Mouse (Mus musculus): ENCODE measurements around the gene Rp9. TPM values are rescaled to one million over a fixed set of nuclear protein-coding genes. Genes with fewer than 3 reads are reported as not detected.
"Not testable (repeated sequence)": the region's sequence is repeated elsewhere in the genome, so short reads cannot be mapped to it uniquely, and the experiment has no call there.

Gene Rp9
- polyA plus RNA-seq, 1 experiment from 2014 or later, result 58.3 TPM

- Histone ChIP-seq H3K27ac (ENCODE audit: low read length) (peak overlapping the region; percentile 93), H3K4me1 (ENCODE audit: control insufficient read depth, insufficient read depth, low read length) (0 out of 2 replicates have a peak, but pooled peaks cover 2% of the 10 kb centered on the region), H3K36me3 (ENCODE audit: control insufficient read depth, insufficient read depth, low read length) (peaks cover 5% of the 10 kb centered on the region; the same call in 1 of the 2 replicates), H3K9me3 (ENCODE audit: control insufficient read depth, low read length) (no peaks in the 10 kb centered on the region), H3K9ac (ENCODE audit: low read depth, low read length) (peak overlapping the region; percentile 95), H3K27me3 (replicated peaks; ENCODE audit: control insufficient read depth, insufficient read depth, low read length) (no peaks in the 10 kb centered on the region), H3K4me2 (ENCODE audit: low read depth, low read length) (peak overlapping the region; percentile 65), H3K4me3 (ENCODE audit: low read length) (peak overlapping the region; percentile 91)
- WGBS, result under 1% methylated on average over 70 of the region's 73 CpGs
- peak; percentile 78 for ATAC-seq
Observed at GRCm38 (mm10) chr9:22467371-22468169, 2.0 kb downstream of the Rp9 start.

DNA sequence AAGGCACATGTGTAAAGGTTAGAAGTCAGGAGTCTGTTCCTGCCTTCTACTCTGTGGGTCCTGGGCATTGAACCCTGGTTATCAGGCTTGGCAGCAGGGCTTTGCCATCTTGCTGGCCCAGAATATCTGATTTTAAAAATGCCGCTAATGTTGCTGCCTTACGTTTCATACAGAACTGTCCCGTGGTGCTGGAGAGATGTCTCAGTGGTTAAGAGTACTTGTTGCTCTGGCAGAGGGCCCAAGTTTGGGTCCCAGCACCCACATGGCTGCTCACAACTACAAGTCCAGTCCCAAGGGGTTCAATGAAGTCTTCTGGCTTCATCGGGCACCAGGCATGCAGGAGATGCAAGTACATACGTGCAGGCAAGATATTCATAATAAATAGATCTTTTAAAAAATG is 3.3 kb downstream of the Rp9 start:
- no peak for ATAC-seq
- no peak overlapping the region for H3K27ac ChIP-seq (ENCODE audit: low read length)
- H3K9me3 ChIP-seq (ENCODE audit: control insufficient read depth, low read length), result no peaks in the 10 kb centered on the region
- H3K4me2 ChIP-seq (ENCODE audit: low read depth, low read length), result no peak overlapping the region
- no peaks in the 10 kb centered on the region for H3K27me3 ChIP-seq (replicated peaks; ENCODE audit: control insufficient read depth, insufficient read depth, low read length)
- H3K36me3 ChIP-seq (ENCODE audit: control insufficient read depth, insufficient read depth, low read length), result peaks cover 5% of the 10 kb centered on the region; the same call in 1 of the 2 replicates
- H3K4me1 ChIP-seq (ENCODE audit: control insufficient read depth, insufficient read depth, low read length), result 0 out of 2 replicates have a peak, but pooled peaks cover 2% of the 10 kb centered on the region
- no peak overlapping the region for H3K9ac ChIP-seq (ENCODE audit: low read depth, low read length)
- 94% methylated on average over 5 of the region's 5 CpGs for WGBS
- no peak overlapping the region for H3K4me3 ChIP-seq (ENCODE audit: low read length)

DNA sequence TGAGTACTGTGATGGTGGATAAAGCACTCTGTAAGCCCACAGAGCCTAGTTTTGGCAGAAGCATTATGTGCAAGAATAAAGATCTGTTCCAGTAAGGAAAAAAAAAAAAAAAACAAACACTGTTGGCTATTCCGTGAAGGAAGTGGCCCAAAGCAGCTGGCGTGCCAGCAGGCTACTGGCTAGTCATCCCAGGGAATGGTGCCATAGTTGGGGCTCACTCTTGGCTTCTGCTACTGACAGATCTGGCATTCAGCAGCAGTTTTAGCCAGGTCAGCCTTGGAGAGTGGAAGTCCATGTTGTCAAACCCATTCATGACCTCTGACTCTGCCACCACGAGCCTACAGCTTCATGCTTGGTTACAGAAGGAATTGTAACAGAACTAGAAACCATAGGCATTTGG is 7.6 kb downstream of the Rp9 start:
- H3K9me3 ChIP-seq (ENCODE audit: control insufficient read depth, low read length), result no peaks in the 10 kb centered on the region
- no peak overlapping the region for H3K9ac ChIP-seq (ENCODE audit: low read depth, low read length)
- no peak overlapping the region for H3K27ac ChIP-seq (ENCODE audit: low read length)
- H3K4me2 ChIP-seq (ENCODE audit: low read depth, low read length), result no peak overlapping the region
- no peaks in the 10 kb centered on the region for H3K27me3 ChIP-seq (replicated peaks; ENCODE audit: control insufficient read depth, insufficient read depth, low read length)
- 92% methylated on average over 3 of the region's 3 CpGs for WGBS
- H3K4me3 ChIP-seq (ENCODE audit: low read length), result no peak overlapping the region
- 0 out of 2 replicates have a peak, but pooled peaks cover 2% of the 10 kb centered on the region for H3K4me1 ChIP-seq (ENCODE audit: control insufficient read depth, insufficient read depth, low read length)
- peaks cover 8% of the 10 kb centered on the region; the same call in 1 of the 2 replicates for H3K36me3 ChIP-seq (ENCODE audit: control insufficient read depth, insufficient read depth, low read length)
- no peak for ATAC-seq

DNA sequence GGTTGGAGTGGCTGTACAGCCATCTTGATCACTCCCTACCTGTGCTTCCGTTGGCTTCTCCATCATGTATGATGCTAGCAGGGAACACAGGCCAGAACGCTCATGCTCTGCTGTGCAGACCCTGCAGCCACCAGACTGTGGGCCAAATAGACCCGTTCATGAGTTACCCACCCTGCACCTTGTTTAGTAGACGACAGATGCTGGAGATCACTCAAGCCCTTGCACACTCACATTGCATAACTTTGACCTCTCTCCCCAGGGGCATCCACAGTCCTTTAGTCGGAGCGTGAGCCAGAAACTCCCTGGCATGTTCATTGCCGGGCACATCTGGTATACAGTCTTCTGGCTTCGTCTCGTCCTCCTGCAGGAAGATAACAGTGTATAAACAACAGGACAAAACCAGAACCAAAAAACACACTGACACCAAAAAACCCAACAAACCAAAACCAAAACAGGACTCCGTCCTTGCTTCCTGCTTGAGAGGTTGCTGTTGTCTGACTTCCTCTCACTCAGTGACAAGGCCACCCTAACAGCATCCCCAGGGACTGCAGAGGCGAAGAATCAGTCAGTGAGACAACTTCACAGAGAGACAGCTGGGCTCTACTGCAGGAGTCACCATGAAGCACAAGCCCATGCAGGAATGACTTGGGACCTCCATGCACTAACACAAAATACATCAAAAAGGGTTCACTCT is 12.3 kb downstream of the Rp9 start:
- H3K4me3 ChIP-seq (ENCODE audit: low read length), result no peak overlapping the region
- H3K9ac ChIP-seq (ENCODE audit: low read depth, low read length), result no peak overlapping the region
- H3K4me2 ChIP-seq (ENCODE audit: low read depth, low read length), result no peak overlapping the region
- no peaks in the 10 kb centered on the region for H3K4me1 ChIP-seq (ENCODE audit: control insufficient read depth, insufficient read depth, low read length)
- no peaks in the 10 kb centered on the region for H3K9me3 ChIP-seq (ENCODE audit: control insufficient read depth, low read length)
- H3K36me3 ChIP-seq (ENCODE audit: control insufficient read depth, insufficient read depth, low read length), result peaks cover 24% of the 10 kb centered on the region
- no peak for ATAC-seq
- H3K27ac ChIP-seq (ENCODE audit: low read length), result no peak overlapping the region
- WGBS, result 85% methylated on average over 11 of the region's 11 CpGs
- no peaks in the 10 kb centered on the region for H3K27me3 ChIP-seq (replicated peaks; ENCODE audit: control insufficient read depth, insufficient read depth, low read length)

GRCm38 (mm10) chr9:22455041-22455440 is 14.5 kb downstream of the Rp9 start:
- peaks cover 24% of the 10 kb centered on the region for H3K36me3 ChIP-seq (ENCODE audit: control insufficient read depth, insufficient read depth, low read length)
- no peaks in the 10 kb centered on the region for H3K9me3 ChIP-seq (ENCODE audit: control insufficient read depth, low read length)
- no peaks in the 10 kb centered on the region for H3K27me3 ChIP-seq (replicated peaks; ENCODE audit: control insufficient read depth, insufficient read depth, low read length)
- no peak for ATAC-seq
- no peaks in the 10 kb centered on the region for H3K4me1 ChIP-seq (ENCODE audit: control insufficient read depth, insufficient read depth, low read length)
- H3K27ac ChIP-seq (ENCODE audit: low read length), result no peak overlapping the region
- H3K4me3 ChIP-seq (ENCODE audit: low read length), result no peak overlapping the region
- H3K4me2 ChIP-seq (ENCODE audit: low read depth, low read length), result no peak overlapping the region
- H3K9ac ChIP-seq (ENCODE audit: low read depth, low read length), result no peak overlapping the region

- H3K36me3 ChIP-seq (ENCODE audit: control insufficient read depth, insufficient read depth, low read length), result peaks cover 25% of the 10 kb centered on the region
- H3K9ac ChIP-seq (ENCODE audit: low read depth, low read length); ATAC-seq: not testable (repeated sequence)
Observed at GRCm38 (mm10) chr9:22453990-22454389, 15.6 kb downstream of the Rp9 start, which contains the start of gene Gm17545. Gene Gm17545 (plus strand): TSS chr9:22454290.

DNA sequence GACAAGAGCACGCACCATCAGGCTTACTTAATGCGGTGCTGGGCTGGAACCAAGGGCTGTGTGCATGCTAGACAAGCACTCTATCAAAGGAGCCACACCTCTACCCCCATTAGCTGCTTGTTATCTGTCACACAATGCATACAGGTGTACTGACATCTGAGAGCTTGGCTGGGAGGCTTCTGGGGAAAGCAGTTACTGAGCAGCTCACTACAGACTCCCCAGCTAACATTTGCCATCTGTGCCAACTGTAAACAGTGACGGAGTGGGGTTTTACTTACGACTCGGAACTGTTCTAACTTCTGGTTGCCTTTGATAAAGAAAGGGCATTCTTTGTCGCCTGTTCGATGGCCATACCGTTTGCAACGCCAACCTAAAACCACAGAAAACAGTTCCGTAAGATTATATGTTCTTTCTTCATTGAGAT is 16.0 kb downstream of the Rp9 start:
- no peaks in the 10 kb centered on the region for H3K4me1 ChIP-seq (ENCODE audit: control insufficient read depth, insufficient read depth, low read length)
- H3K27me3 ChIP-seq (replicated peaks; ENCODE audit: control insufficient read depth, insufficient read depth, low read length), result no peaks in the 10 kb centered on the region
- WGBS, result 92% methylated on average over 10 of the region's 10 CpGs
- H3K9me3 ChIP-seq (ENCODE audit: control insufficient read depth, low read length), result no peaks in the 10 kb centered on the region
- H3K27ac ChIP-seq (ENCODE audit: low read length), result no peak overlapping the region
- H3K9ac ChIP-seq (ENCODE audit: low read depth, low read length), result no peak overlapping the region
- no peak for ATAC-seq
- no peak overlapping the region for H3K4me3 ChIP-seq (ENCODE audit: low read length)
- H3K4me2 ChIP-seq (ENCODE audit: low read depth, low read length), result no peak overlapping the region
- H3K36me3 ChIP-seq (ENCODE audit: control insufficient read depth, insufficient read depth, low read length), result peaks cover 27% of the 10 kb centered on the region

More at GRCm38 (mm10) chr9:22453990-22454389, 15.6 kb downstream of the Rp9 start, which contains the start of gene Gm17545:
- not testable (repeated sequence) for H3K27me3 ChIP-seq (replicated peaks; ENCODE audit: control insufficient read depth, insufficient read depth, low read length); H3K4me1 ChIP-seq (ENCODE audit: control insufficient read depth, insufficient read depth, low read length); H3K27ac ChIP-seq (ENCODE audit: low read length); H3K9me3 ChIP-seq (ENCODE audit: control insufficient read depth, low read length); H3K4me3 ChIP-seq (ENCODE audit: low read length); H3K4me2 ChIP-seq (ENCODE audit: low read depth, low read length)
- WGBS, result 94% methylated on average over 8 of the region's 8 CpGs

DNA sequence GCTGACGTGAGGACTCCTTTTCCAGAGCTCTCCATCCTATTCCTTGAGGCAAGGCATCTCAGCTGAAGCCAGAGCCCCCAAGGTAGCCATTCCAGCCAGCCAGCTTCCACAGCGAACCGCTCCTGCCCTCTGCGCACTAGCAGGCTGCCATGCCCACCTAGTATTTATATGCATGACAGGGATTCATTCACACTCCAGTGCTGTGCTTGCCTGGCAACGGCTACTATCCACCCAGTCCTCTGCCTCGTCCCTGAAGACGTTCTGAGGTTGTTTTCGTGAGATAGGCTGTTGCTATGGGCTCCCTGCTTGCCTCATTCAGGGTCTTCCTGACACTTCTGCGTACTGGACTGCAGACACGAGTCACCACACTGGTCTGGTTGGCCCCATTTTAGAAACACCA is 16.8 kb downstream of the Rp9 start:
- Histone ChIP-seq H3K36me3 (ENCODE audit: control insufficient read depth, insufficient read depth, low read length) (peaks cover 31% of the 10 kb centered on the region), H3K27me3 (replicated peaks; ENCODE audit: control insufficient read depth, insufficient read depth, low read length) (no peaks in the 10 kb centered on the region)
- WGBS, result 87% methylated on average over 10 of the region's 10 CpGs

DNA sequence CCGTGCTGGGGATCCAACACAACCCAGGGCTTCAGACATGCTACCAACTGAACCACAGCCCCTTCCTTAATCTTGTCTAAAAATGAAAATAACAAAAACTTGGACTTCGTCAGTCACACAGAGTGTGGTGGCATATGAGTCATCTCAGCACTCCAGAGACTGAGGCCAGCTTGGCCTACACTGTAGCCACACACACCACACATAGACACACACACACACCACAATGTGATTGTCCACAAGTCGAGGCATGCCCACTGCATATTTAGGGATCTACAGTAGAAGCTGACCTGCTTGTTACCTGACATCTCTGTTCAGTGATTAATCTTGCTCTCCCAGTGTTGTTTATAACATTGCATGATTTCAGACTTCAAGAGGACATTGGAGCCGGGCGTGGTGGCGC is 20.3 kb downstream of the Rp9 start:
- Histone ChIP-seq H3K27ac (ENCODE audit: low read length) (no peak overlapping the region), H3K9ac (ENCODE audit: low read depth, low read length) (no peak overlapping the region), H3K9me3 (ENCODE audit: control insufficient read depth, low read length) (no peaks in the 10 kb centered on the region), H3K36me3 (ENCODE audit: control insufficient read depth, insufficient read depth, low read length) (peaks cover 29% of the 10 kb centered on the region), H3K27me3 (replicated peaks; ENCODE audit: control insufficient read depth, insufficient read depth, low read length) (no peaks in the 10 kb centered on the region), H3K4me2 (ENCODE audit: low read depth, low read length) (no peak overlapping the region), H3K4me3 (ENCODE audit: low read length) (no peak overlapping the region), H3K4me1 (ENCODE audit: control insufficient read depth, insufficient read depth, low read length) (no peaks in the 10 kb centered on the region)
- no peak for ATAC-seq
- WGBS, result 85% methylated on average over 6 of the region's 6 CpGs

More for the DNA sequence above, 16.8 kb downstream of the Rp9 start:
- no peak overlapping the region for H3K9ac ChIP-seq (ENCODE audit: low read depth, low read length)
- no peak for ATAC-seq
- no peaks in the 10 kb centered on the region for H3K9me3 ChIP-seq (ENCODE audit: control insufficient read depth, low read length)
- H3K4me3 ChIP-seq (ENCODE audit: low read length), result no peak overlapping the region
- no peaks in the 10 kb centered on the region for H3K4me1 ChIP-seq (ENCODE audit: control insufficient read depth, insufficient read depth, low read length)
- H3K27ac ChIP-seq (ENCODE audit: low read length), result no peak overlapping the region
- H3K4me2 ChIP-seq (ENCODE audit: low read depth, low read length), result no peak overlapping the region

All from intestine, embryonic 16.5 days (tissue).